Mouse (Mus musculus) kidney, adult 2 months (tissue): ENCODE data around the gene Atoh7. TPM values are rescaled to one million over a fixed set of nuclear protein-coding genes. Genes with fewer than 3 reads are reported as not detected.

ENCODE experiments used
- DNase-seq: peaks from one replicate; pipeline ENCODE4 v3.0.0; 2021
- H3K27ac ChIP-seq: fragments of 200-500 bp; 2 replicates; pipeline ENCODE4 v1.5.1; 2012; ENCODE audit warnings: low read depth, low read length, control low read depth, inconsistent platforms; ENCODE audit not compliant: insufficient read depth
- H3K27me3 ChIP-seq: fragments of 200-500 bp; replicated peaks from 2 replicates; pipeline ENCODE4 v1.6.1; 2012; ENCODE audit warnings: mild to moderate bottlenecking, moderate library complexity, low read length, inconsistent platforms; ENCODE audit not compliant: control insufficient read depth, insufficient read depth
- H3K36me3 ChIP-seq: fragments of 200-500 bp; 2 replicates; pipeline ENCODE4 v1.6.1; 2012; ENCODE audit warnings: mild to moderate bottlenecking, moderate library complexity, low read length, inconsistent platforms; ENCODE audit not compliant: control insufficient read depth, insufficient read depth
- H3K4me1 ChIP-seq: fragments of 200-500 bp; 2 replicates; pipeline ENCODE4 v1.6.1; 2011; ENCODE audit warnings: low read length; ENCODE audit not compliant: control insufficient read depth, insufficient read depth
- H3K4me3 ChIP-seq: fragments of 200-500 bp; 2 replicates; pipeline ENCODE4 v1.5.1; 2011; ENCODE audit warnings: mild to moderate bottlenecking, low read depth, low read length, control low read depth; ENCODE audit not compliant: insufficient read depth
- CTCF ChIP-seq: fragments of 200-500 bp; conservative IDR thresholded peaks from 2 replicates; pipeline ENCODE4 v1.5.1; 2011; ENCODE audit warnings: low read depth, mild to moderate bottlenecking, control low read depth, low read length, moderate library complexity, mixed read lengths; ENCODE audit not compliant: insufficient read depth, insufficient read length
- POLR2A ChIP-seq: fragments of 200-500 bp; IDR thresholded peaks from one replicate; pipeline ENCODE4 v1.6.1; 2011; ENCODE audit warnings: low read depth, low read length, control low read depth
- WGBS: fragments of 180-500 bp; shearing (Covaris S2); methylation state at CpG from one replicate; pipeline ENCODE4 v1.1.7; 2018; 5-methylcytosine and 5-hydroxymethylcytosine counted together
- polyA plus RNA-seq: library from polyadenylated mRNA; depleted of rRNA; stranded (reverse); fragments of >200 nt; gene quantifications from 2 replicates; pipeline ENCODE4 v1.2.3, GENCODE M21; 2012

The Atoh7 gene
- polyA plus RNA-seq, 1 experiment, result 0.28 TPM

DNA sequence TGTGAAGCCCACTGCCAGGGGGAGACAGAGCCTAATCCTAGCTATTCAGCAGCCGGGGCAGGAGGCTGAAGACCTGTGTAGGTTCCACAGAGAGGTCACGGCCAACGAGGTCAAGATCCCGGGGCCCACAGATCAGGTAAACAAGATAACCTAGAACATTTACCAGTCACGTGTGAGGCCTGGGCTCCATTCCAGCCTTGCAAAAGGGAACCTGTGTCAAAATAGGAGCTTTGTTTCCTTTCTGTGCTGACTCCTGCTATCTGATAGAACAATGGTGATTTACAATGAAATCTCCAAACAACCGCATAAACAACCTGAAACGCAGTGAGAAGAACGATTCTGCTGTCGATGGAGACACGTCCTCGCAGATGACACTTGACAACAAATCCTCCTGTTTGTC lies 39.0 kb upstream of the Atoh7 start:
- Histone ChIP-seq H3K4me1 (peaks cover 13% of the 10 kb centered on the region; the same call in 1 of the 2 replicates), H3K36me3 (no peaks in the 10 kb centered on the region), H3K27ac (peak overlapping the region; percentile 97), H3K4me3 (no peak overlapping the region), H3K27me3 (no peaks in the 10 kb centered on the region)
- 17% methylated on average over 11 of the region's 11 CpGs for WGBS
- peak; percentile 91 for DNase-seq
- TF ChIP-seq POLR2A, result no peak
- no peak for TF ChIP-seq CTCF

- TF ChIP-seq CTCF (no peak), POLR2A (no peak)
- peaks cover 16% of the 10 kb centered on the region; the same call in 1 of the 2 replicates for H3K4me1 ChIP-seq
- peak overlapping the region; percentile 83 for H3K4me3 ChIP-seq
- peak overlapping the region; percentile 97 for H3K27ac ChIP-seq
- no peaks in the 10 kb centered on the region for H3K36me3 ChIP-seq
- WGBS, result 44% methylated on average over 12 of the region's 12 CpGs
- no peaks in the 10 kb centered on the region for H3K27me3 ChIP-seq
- DNase-seq, result peak; percentile 86
Observed at GRCm38 (mm10) chr10:63061266-63061665, 38.2 kb upstream of the Atoh7 start.

DNA sequence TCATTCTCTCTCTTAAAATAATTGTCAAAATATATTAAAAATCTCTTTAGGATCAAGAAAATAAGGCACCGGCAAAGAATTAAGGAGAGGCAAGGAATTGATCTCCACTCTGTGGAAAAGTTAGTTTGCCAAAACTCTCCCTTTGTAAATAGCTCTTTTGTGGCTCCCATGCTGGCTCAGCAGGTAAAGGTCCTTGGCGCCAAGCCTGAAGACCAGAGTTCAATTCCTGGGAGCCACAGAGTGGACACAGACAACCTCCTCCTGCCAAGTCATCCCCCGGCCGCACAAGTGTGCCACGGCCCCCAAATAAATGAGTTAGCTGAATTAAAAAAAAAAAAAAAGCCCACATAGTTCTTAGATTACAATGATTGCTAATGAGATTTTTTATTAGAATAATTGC lies 36.8 kb upstream of the Atoh7 start:
- DNase-seq, result peak; percentile 92
- Histone ChIP-seq H3K27ac (peak overlapping the region; percentile 97), H3K4me3 (peak overlapping the region; percentile 83), H3K36me3 (no peaks in the 10 kb centered on the region), H3K4me1 (peaks cover 13% of the 10 kb centered on the region; the same call in 1 of the 2 replicates), H3K27me3 (no peaks in the 10 kb centered on the region)
- TF ChIP-seq POLR2A, result no peak
- WGBS, result 60% methylated on average over 5 of the region's 5 CpGs

GRCm38 (mm10) chr10:63063365-63063764 lies 36.1 kb upstream of the Atoh7 start:
- peak overlapping the region; percentile 62 for H3K4me3 ChIP-seq
- TF ChIP-seq CTCF (no peak), POLR2A (no peak)
- peaks cover 13% of the 10 kb centered on the region; the same call in 1 of the 2 replicates for H3K4me1 ChIP-seq
- H3K27ac ChIP-seq, result peak overlapping the region; percentile 59
- peak; percentile 18 for DNase-seq
- WGBS, result 52% methylated on average over 7 of the region's 7 CpGs
- no peaks in the 10 kb centered on the region for H3K36me3 ChIP-seq
- H3K27me3 ChIP-seq, result no peaks in the 10 kb centered on the region

DNA sequence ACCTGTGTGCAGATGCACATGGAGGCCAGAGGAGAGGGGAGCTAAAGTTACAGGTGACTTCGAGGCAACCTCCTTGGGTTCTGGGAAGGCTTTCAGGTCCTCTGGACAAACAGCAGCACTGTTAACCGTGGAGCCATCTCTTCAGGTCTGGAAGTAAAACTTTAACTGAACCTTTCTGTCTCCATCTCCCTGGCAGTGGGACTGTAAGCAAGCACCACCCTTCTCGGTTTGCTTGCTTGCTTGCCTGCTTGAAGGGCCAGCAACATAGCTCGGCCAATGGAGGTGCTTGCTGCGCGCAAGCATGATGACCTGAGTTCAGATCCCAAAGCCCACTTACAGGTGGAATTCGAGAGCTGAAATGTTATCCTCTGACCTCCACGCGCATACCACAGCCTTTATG lies 34.9 kb upstream of the Atoh7 start:
- WGBS, result 56% methylated on average over 9 of the region's 9 CpGs
- H3K27ac ChIP-seq, result peak overlapping the region; percentile 32; the same call in 1 of the 2 replicates

GRCm38 (mm10) chr10:63065561-63065960 lies 33.9 kb upstream of the Atoh7 start:
- H3K4me1 ChIP-seq, result peaks cover 8% of the 10 kb centered on the region; the same call in 1 of the 2 replicates
- 46% methylated on average over 8 of the region's 8 CpGs for WGBS
- TF ChIP-seq CTCF (no peak), POLR2A (no peak)
- no peak overlapping the region for H3K4me3 ChIP-seq
- H3K36me3 ChIP-seq, result no peaks in the 10 kb centered on the region
- no peaks in the 10 kb centered on the region for H3K27me3 ChIP-seq
- peak; percentile 56 for DNase-seq
- H3K27ac ChIP-seq, result peak overlapping the region; percentile 48; the same call in 1 of the 2 replicates

More for the DNA sequence above, 34.9 kb upstream of the Atoh7 start:
- DNase-seq, result peak; percentile 84
- Histone ChIP-seq H3K4me1 (peaks cover 13% of the 10 kb centered on the region; the same call in 1 of the 2 replicates), H3K27me3 (no peaks in the 10 kb centered on the region), H3K4me3 (peak overlapping the region; percentile 4; the same call in 1 of the 2 replicates), H3K36me3 (no peaks in the 10 kb centered on the region)
- no peak for TF ChIP-seq POLR2A
- no peak for TF ChIP-seq CTCF

GRCm38 (mm10) chr10:63065988-63066387 lies 33.5 kb upstream of the Atoh7 start:
- peak; percentile 88 for DNase-seq
- WGBS, result 5% methylated on average over 5 of the region's 5 CpGs

More at GRCm38 (mm10) chr10:63065988-63066387, 33.5 kb upstream of the Atoh7 start:
- H3K4me3 ChIP-seq, result no peak overlapping the region
- peaks cover 6% of the 10 kb centered on the region; the same call in 1 of the 2 replicates for H3K4me1 ChIP-seq
- no peaks in the 10 kb centered on the region for H3K27me3 ChIP-seq
- H3K27ac ChIP-seq, result peak overlapping the region; percentile 48; the same call in 1 of the 2 replicates
- TF ChIP-seq POLR2A (no peak), CTCF (peak; percentile 89)
- no peaks in the 10 kb centered on the region for H3K36me3 ChIP-seq
